Mouse (Mus musculus) cerebral cortex, adult 2 months (tissue): Measurements from ENCODE around the gene Irgm1.

Experiments used
- WGBS: fragments of 180-500 bp; shearing (Covaris S2); methylation state at CpG from one replicate; pipeline ENCODE4 v1.1.7; 2018; 5-methylcytosine and 5-hydroxymethylcytosine counted together

The Irgm1 gene

GRCm38 (mm10) chr11:48831273-48831672 lies 40.2 kb downstream of the Irgm1 start:
- WGBS = 75% methylated on average over 2 of the region's 2 CpGs

DNA sequence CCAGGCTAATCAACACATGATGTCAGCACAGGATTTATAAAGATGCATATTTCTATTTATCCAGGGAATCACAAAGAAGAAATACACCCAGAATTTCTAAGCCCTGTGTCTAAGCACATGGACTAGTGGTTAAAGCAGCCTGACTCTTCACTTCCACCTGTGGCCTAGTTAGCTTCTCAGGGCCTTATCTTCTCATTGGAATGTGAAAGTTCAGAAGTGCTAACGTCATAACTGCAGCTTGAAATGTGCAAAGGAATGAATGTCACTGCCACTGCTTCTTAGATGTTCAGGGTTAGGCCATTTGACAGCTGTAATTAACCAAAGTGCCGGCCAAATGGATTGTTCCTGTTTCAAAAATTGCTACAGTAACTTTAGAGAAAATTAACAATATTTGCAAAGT lies 41.2 kb downstream of the Irgm1 start:
- 96% methylated on average over 2 of the region's 2 CpGs for WGBS

DNA sequence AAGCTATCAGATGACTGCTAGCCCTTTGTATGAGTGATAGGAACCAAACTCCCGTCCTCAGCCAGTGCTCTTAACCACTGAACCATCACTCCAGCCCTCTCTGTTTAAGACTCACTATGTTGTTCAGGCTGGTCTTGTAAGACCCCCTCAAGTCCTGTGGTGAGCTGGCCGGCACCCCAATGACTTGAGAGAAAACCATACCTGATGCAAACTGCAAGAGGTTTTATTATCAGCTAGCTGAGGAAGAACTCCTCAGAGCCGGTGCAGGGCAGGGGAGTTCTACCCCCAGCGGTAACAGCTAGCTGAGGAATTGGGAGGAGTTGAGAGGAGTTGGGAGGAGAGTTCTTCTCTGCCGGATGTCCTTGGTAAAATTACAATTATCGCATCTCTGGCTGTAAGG lies 43.6 kb downstream of the Irgm1 start:
- WGBS = 70% methylated on average over 6 of the region's 6 CpGs

DNA sequence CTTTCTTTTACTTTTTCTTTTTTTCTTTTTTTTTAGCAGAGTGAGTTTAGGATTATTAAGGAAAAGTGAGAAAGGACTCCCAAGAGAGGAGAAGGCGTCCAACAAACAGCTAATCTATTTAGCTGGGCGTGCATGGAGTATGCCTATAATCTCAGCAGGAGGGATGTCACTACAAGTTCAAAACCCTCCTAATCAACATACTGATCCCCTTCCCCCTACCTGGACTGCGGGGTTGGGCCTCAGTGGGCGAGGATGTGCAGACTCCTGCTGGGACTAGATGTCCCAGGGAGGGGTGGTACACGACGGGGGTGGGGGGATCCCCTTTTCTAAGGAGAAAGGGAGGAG lies 44.8 kb downstream of the Irgm1 start:
- 3% methylated on average over 6 of the region's 6 CpGs for WGBS

- WGBS = 4% methylated on average over 64 of the region's 92 CpGs
Observed at GRCm38 (mm10) chr11:48825979-48826751, 45.3 kb downstream of the Irgm1 start, which contains the start of the genes Trim7 and Gm12184. Trim7 (plus strand) TSS chr11:48826140. Gm12184 (minus strand) TSS chr11:48826655.

DNA sequence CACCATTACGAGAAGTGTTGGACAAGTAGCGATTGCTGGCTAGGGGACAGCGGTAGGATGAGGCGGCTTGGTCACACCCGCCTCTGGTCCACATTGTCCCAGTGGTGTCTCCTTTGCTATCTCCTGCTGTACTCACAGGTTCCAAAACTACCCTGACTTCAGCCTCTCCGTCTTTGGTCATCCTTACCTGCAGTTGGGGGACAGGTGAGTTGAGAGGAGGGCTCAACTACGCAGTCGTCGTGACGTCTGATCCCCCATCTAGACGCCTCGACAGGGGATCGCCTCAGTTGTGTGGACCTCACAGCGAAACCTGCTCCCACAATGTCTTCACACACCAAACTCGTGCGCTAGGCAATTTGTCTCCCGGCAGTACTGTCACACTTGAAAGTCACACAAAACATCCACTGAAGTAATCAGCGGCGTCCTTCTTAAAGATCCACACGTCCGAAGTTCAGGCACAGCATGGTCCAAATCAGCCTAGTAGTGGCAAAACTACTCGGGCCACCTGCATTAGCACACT lies 47.1 kb downstream of the Irgm1 start:
- 13% methylated on average over 22 of the region's 22 CpGs for WGBS

DNA sequence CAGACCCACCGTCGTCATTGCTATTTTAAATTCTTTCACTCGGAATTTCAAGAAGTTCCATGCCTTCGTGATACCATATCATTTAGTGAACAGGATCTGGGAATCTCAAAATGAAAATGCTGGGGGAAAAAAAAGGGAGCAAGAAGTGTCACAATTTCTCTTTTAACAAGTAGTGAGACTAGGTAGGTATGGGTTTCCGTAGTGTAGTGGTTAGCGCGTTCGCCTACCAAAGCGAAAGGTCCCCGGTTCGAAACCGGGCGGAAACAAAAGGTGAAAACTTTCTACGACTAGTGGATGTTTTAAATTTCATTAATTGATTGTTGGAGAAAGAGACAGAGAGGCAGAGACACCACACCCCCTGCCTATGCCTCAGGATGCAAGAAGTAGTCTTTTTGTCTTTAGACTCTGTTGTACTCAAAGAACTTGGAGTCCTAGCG lies 47.9 kb downstream of the Irgm1 start:
- WGBS = 1% methylated on average over 15 of the region's 15 CpGs

GRCm38 (mm10) chr11:48822768-48823512 lies 48.5 kb downstream of the Irgm1 start:
- WGBS = 39% methylated on average over 14 of the region's 14 CpGs

- whole genome bisulfite sequencing = 88% methylated on average over 14 of the region's 14 CpGs
Observed at GRCm38 (mm10) chr11:48821299-48821698, 50.2 kb downstream of the Irgm1 start.

DNA sequence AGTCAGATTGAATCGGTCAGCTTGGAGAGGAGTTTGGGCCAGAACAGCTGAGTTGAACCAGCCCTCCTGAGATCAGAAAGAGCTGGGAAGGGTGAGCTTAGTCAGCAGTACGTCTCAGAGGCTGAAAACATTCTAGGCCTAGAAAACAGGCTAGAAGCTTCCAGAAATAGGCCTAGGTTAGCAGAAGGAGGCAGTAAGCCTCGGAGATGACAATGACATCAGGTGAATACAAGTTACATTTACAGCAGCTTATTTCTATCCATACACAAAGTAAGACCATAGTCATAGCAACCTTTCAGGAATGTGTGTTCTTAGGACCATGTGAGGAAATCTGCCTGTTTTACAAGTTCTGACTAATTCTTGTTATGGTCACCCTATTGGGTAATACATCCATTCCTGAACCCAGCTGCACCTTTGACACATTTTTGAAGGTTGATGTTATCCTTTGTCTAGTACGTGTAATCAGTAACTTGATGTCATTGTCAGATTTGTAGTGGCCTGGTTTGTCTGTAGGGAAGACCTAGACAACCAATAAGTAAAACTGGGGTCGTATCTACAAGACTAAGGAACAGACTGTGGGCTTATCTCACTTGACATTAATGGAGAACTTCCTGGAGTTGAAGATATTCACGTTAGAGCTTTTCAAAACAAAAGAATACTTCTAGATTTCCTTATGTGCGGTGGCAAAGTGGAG lies 51.7 kb downstream of the Irgm1 start:
- WGBS = 86% methylated on average over 7 of the region's 7 CpGs

DNA sequence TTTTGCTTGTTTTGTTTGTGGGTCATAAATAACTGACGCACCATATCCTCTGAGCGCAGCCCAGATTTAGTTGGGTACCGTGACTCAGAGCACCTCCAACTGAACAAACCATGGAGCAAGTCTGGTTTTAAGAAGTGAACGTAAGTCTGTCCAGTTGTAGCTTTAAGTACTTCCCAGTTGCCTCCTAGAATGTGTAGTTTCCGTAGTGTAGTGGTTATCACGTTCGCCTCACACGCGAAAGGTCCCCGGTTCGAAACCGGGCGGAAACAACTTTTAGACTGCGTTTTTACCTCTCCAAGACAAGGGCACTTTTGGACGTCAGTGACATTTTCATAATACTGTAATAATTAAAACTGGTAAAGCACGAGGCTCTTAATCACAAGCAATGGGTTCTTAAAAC lies 53.1 kb downstream of the Irgm1 start:
- WGBS = under 1% methylated on average over 16 of the region's 16 CpGs

GRCm38 (mm10) chr11:48817794-48818193 lies 53.7 kb downstream of the Irgm1 start:
- WGBS = 2% methylated on average over 9 of the region's 9 CpGs

DNA sequence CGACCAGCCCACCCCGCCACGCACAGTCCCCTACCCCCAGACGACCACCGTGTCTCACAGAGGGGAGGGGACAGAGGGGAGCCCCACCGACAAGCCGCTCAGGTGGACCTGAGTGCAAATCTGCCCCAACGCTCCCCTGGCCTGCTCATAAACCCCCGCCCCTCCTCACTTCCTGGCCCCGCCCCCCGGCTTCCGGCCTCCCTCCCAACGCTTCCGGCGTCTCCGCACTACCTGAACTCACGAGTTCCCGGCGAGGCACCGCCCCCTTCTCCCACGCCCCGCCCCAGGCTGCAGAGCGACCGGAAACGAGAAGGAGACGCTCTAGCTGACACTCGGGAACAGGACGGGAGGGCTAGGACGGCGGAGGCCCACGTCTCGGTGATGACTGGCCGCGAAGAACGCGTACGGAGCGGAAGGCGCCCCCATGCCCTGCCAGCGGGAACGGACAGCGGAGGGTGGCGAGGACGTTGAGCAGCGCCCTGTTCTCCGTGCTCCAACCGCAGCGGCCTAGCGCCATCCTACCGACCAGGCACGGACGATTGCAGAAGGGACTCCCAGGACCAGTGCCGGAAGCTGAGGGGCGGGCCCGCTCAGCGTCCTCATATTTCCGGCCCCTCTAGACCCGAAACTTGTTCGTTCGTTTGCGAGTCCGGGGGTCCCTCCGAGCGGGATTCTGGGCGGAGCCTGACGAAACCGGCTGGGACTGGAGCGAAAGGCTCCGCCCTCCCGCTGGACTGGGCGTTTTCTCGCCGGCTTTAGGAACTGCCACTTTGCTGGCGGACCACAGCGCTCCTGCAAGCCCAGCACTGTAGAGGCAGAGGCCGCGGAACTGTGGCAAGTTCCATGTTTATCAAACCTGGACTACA lies 54.5 kb downstream of the Irgm1 start, which contains the start of gene Trim41:
TSS of gene Trim41 (minus strand) at position 554 of the 866 bp plus-strand sequence.
- WGBS = under 1% methylated on average over 77 of the region's 77 CpGs

GRCm38 (mm10) chr11:48816281-48816781 lies 55.2 kb downstream of the Irgm1 start:
- WGBS = 2% methylated on average over 23 of the region's 23 CpGs

GRCm38 (mm10) chr11:48815851-48816250 lies 55.6 kb downstream of the Irgm1 start:
- 58% methylated on average over 16 of the region's 16 CpGs for WGBS
